Mouse (Mus musculus) stomach, embryonic 16.5 days (tissue): ENCODE data around the gene Gm11020. TPM values are rescaled to one million over a fixed set of nuclear protein-coding genes. Genes with fewer than 3 reads are reported as not detected.

Experiments
- polyA plus RNA-seq: library from polyadenylated mRNA; unstranded; fragments of >200 nt; fragmentation: Nextera tagmentation; extraction: Ambion mirVana; gene quantifications from 2 replicates; pipeline ENCODE4 v1.2.1, GENCODE M21; 2015

Gm11020 gene
- polyA plus RNA-seq, 1 experiment from 2014 or later = not detected

Other genes with a start within 250 kb of the Gm11020 start
- gene Cdh5, start 219.9 kb upstream of the Gm11020 start, polyA plus RNA-seq = 25.1 TPM in 2 replicates
- gene Bean1, start 151.1 kb upstream of the Gm11020 start, polyA plus RNA-seq = 1.1 and 1.2 TPM in 2 replicates
- gene Tk2, start 73.0 kb upstream of the Gm11020 start, polyA plus RNA-seq = 15.1 and 16.5 TPM in 2 replicates
- gene Cklf, start 70.7 kb upstream of the Gm11020 start, polyA plus RNA-seq = 34.4 and 38.7 TPM in 2 replicates
- gene Cmtm2a, start 28.4 kb upstream of the Gm11020 start, polyA plus RNA-seq = not detected in 2 replicates
- not detected in 2 replicates for gene Gm45711, start 11.5 kb upstream of the Gm11020 start, polyA plus RNA-seq
- gene Cmtm1, start 11.4 kb upstream of the Gm11020 start, polyA plus RNA-seq = not detected in 2 replicates
- gene Cmtm2b, start 663 bp downstream of the Gm11020 start, polyA plus RNA-seq = not detected in 2 replicates
- 120 and 129 TPM in 2 replicates for gene Cmtm3, start 17.8 kb downstream of the Gm11020 start, polyA plus RNA-seq
- gene Cmtm4, start 74.2 kb downstream of the Gm11020 start, polyA plus RNA-seq = 4.3 and 4.7 TPM in 2 replicates
- gene Dync1li2, start 121.5 kb downstream of the Gm11020 start, polyA plus RNA-seq = 63.5 and 67.6 TPM in 2 replicates
- gene Terb1, start 188.3 kb downstream of the Gm11020 start, polyA plus RNA-seq = 0.14 and 0.20 TPM in 2 replicates
- 86.4 and 89.4 TPM in 2 replicates for gene Nae1, start 213.1 kb downstream of the Gm11020 start, polyA plus RNA-seq
- 1.5 and 1.6 TPM in 2 replicates for gene Car7, start 213.1 kb downstream of the Gm11020 start, polyA plus RNA-seq